Mouse (Mus musculus) C2C12 (cell line): ENCODE data around the gene Dnajb4.

Source experiments
- CTCF ChIP-seq: IDR thresholded peaks from one replicate; pipeline ENCODE4 v1.5.1; 2011; ENCODE audit not compliant: control insufficient read depth, insufficient read depth, insufficient read length
- MYOD1 ChIP-seq: IDR thresholded peaks from one replicate; pipeline ENCODE4 v1.6.1; 2011; ENCODE audit warnings: low read depth; ENCODE audit not compliant: control insufficient read depth, insufficient read length
- USF1 ChIP-seq: IDR thresholded peaks from one replicate; pipeline ENCODE4 v1.6.1; 2011; ENCODE audit warnings: low read depth, mild to moderate bottlenecking, control low read depth, moderate library complexity

DNA sequence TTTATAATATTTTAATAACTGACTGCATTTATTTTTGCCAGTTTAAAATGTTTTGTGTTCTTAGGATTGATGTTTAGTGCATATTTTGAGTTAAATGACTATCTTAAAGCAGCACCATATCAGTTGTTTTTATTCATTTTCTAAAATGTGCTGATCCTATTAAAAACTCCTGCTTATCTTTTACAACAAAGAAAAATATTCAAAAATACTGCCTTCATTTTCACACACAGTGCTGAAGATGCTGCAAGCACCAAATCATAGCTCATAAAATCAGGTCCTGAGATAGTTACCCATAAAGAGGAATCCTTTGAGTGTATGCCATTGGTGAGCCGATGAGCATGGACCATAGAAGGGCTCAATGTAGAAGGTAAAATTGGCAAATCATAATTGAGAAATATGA, 25.1 kb upstream of the Dnajb4 start:
- no peak for TF ChIP-seq CTCF
- no peak for TF ChIP-seq MYOD1
- no peak for TF ChIP-seq USF1
